Mouse (Mus musculus) hindbrain, postnatal 0 days (tissue): Measurements from ENCODE around the gene Atp5h. TPM values are rescaled to one million over a fixed set of nuclear protein-coding genes. Genes with fewer than 3 reads are reported as not detected.

Source experiments
- ATAC-seq: fragments of 200-750 bp; cut with Nextera tagmentation; 2 replicates; pipeline ENCODE4 v1.8.0; 2017; ENCODE audit warnings: mild to moderate bottlenecking, moderate TSS enrichment, moderate library complexity
- DNase-seq: peaks from one replicate; pipeline ENCODE4 v3.0.0-alpha.2; 2015; ENCODE audit warnings: low spot score
- H3K27ac ChIP-seq: fragments of 300-500 bp; sonication (generic); 2 replicates; pipeline ENCODE4 v1.5.1; 2014; ENCODE audit warnings: mild to moderate bottlenecking
- H3K27me3 ChIP-seq: fragments of 300-500 bp; sonication (generic); 2 replicates; pipeline ENCODE4 v1.6.1; 2014; ENCODE audit warnings: low read length, mixed read lengths; ENCODE audit not compliant: insufficient read depth
- H3K36me3 ChIP-seq: fragments of 300-500 bp; sonication (generic); 2 replicates; pipeline ENCODE4 v1.6.1; 2014; ENCODE audit warnings: low read length, mixed read lengths; ENCODE audit not compliant: insufficient read depth
- H3K4me1 ChIP-seq: fragments of 300-500 bp; sonication (generic); 2 replicates; pipeline ENCODE4 v1.6.1; 2014; ENCODE audit warnings: antibody characterized with exemption, low read length, mixed read lengths; ENCODE audit not compliant: insufficient read depth
- H3K4me2 ChIP-seq: fragments of 300-500 bp; sonication (generic); 2 replicates; pipeline ENCODE4 v1.6.1; 2014; ENCODE audit warnings: low read depth, mild to moderate bottlenecking, low read length, moderate library complexity, mixed read lengths
- H3K4me3 ChIP-seq: fragments of 300-500 bp; sonication (generic); 2 replicates; pipeline ENCODE4 v1.5.1; 2014; ENCODE audit warnings: low read length
- H3K9ac ChIP-seq: fragments of 300-500 bp; sonication (generic); replicated peaks from 2 replicates; pipeline ENCODE4 v1.6.1; 2014; ENCODE audit warnings: mild to moderate bottlenecking, low read length, moderate library complexity, mixed read lengths
- H3K9me3 ChIP-seq: fragments of 300-500 bp; sonication (generic); 2 replicates; pipeline ENCODE4 v1.6.1; 2016; ENCODE audit warnings: low read length, mixed read lengths
- CTCF ChIP-seq: IDR thresholded peaks from 2 replicates; pipeline ENCODE4 v1.5.1; 2016; ENCODE audit warnings: antibody characterized with exemption, control low read depth, low read depth
- WGBS: fragments of 180-500 bp; shearing (Covaris S2); extraction: QIAGEN DNeasy Blood & Tissue Kit; methylation state at CpG from one replicate; pipeline ENCODE4 v1.1.7; 2014; 5-methylcytosine and 5-hydroxymethylcytosine counted together
- polyA plus RNA-seq: library from polyadenylated mRNA; unstranded; fragments of >200 nt; fragmentation: Nextera tagmentation; extraction: Ambion mirVana; gene quantifications from 2 replicates; pipeline ENCODE4 v1.2.1, GENCODE M21; 2015
- total RNA-seq: library from RNA; depleted of rRNA; stranded (reverse); fragments of >200 nt; gene quantifications from 2 replicates; pipeline ENCODE4 v1.2.3, GENCODE M21; 2014

Atp5h gene
- total and polyA plus RNA-seq, 2 experiments from 2014 or later = 240 to 1,097 TPM

DNA sequence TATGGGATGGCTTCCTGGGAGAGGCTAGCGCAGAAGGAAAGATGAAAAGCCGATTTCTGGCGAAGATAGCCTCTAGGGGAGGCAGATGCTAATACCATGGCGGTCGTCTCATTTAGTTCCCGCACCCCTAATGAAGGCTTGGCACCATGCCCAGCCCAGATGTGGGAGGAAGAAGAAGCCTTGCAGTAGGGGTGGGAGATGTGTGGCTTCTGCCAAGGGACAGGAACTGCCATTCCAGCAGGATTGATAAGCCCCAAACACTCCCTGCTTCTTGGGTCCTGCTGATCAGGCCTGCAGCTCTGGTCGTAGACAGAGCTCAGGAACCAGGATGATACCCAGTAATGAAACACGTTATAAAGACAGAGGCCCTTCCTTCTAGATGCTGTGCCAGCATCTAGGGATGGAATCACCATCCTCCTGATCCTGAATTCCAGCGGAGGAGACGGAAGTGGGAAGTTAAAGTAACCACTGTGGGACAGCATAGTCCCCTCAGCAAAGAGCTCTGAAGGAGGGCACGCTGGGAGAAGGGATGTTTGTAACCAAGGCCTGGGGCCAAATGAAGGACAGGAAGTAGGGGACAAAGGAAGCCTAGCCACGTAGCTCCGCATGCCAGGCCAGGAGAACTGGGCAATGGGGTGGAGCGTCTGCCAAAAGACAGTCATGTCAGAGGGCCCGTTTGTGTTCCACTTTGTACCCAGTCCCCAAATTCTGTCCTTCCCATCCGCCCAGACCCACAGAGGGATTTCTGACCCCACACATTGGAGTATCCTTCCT is 35.9 kb downstream of the Atp5h start:
- peak; percentile 74 for DNase-seq
- Histone ChIP-seq H3K9me3 (no peaks in the 10 kb centered on the region), H3K9ac (peak overlapping the region; percentile 95; the same call in 1 of the 2 replicates), H3K4me3 (peak overlapping the region; percentile 96), H3K27ac (peak overlapping the region; percentile 94), H3K27me3 (no peaks in the 10 kb centered on the region), H3K4me1 (peaks cover 19% of the 10 kb centered on the region), H3K4me2 (peak overlapping the region; percentile 81), H3K36me3 (no peaks in the 10 kb centered on the region)
- TF ChIP-seq CTCF = peak; percentile 17; the same call in 1 of the 2 replicates
- 24% methylated on average over 16 of the region's 16 CpGs for WGBS
- no peak for ATAC-seq

DNA sequence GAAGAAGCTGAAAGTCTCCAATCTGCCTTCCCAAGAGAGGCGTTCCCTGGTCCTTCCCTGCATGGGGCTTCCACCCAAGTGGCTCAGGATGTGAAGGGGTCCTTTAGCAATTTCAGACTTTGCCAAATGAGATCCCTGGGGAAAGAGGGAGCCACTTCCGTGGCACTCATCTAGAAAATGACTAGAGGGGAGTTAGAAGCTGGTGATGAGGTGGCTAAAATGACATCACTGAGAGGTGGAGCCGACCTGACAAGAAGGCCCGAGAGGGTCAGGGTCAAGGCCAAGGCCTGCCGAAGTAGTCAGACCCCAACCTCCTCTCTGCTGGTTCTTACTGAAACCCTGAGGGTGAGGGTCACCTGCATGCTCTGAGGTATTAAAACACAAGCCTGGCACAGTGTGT is 36.9 kb downstream of the Atp5h start:
- H3K9me3 ChIP-seq = no peaks in the 10 kb centered on the region
- H3K4me2 ChIP-seq = peak overlapping the region; percentile 81
- H3K27ac ChIP-seq = peak overlapping the region; percentile 94; the same call in 1 of the 2 replicates
- H3K36me3 ChIP-seq = no peaks in the 10 kb centered on the region
- no peak for TF ChIP-seq CTCF
- H3K27me3 ChIP-seq = no peaks in the 10 kb centered on the region
- H3K9ac ChIP-seq = peak overlapping the region; percentile 95
- peaks cover 19% of the 10 kb centered on the region for H3K4me1 ChIP-seq
- peak overlapping the region; percentile 96 for H3K4me3 ChIP-seq
- WGBS = 13% methylated on average over 5 of the region's 5 CpGs
- DNase-seq (no peak), ATAC-seq (no peak)

DNA sequence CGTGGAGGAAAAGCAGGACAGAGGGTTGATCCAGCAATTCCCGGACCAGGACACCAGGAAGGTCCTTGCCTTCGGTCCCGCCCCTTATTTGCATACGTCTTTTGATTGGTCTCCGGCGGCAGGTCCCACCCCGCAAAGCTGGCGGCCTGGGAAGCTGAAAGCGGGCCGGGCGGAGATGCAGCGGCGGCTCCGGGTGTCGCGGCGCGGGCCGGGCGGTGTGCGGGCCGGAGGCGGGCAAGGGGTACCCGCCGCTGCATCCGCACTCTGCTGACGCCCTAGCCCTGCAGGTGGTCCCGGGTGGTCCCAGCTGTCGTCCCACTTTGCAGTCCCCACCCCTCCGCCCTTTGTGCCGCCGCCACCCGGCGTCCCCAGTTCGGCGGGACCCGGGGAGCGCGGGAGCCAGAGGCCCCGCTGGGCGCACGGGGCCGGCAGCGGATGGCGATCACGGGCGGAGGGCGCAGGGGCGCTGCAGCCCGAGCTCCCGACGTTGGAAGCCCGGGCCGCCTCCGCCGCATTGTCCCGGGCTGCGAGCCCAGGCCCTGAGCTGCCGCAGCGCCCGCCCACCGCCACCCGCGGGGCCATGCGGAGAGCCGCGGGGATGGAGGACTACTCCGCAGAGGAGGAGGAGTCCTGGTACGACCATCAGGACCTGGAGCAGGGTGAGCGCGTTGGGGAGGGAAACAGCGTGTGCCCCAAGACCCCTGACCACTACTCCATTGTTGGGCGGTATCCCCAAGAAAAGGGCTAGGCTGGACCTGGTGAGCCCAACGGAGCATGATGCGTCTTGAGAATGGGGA is 37.8 kb downstream of the Atp5h start, which contains the start of gene Cdr2l:
TSS of gene Cdr2l (plus strand) at position 174 of the 797 bp plus-strand sequence.
- peaks cover 19% of the 10 kb centered on the region for H3K4me1 ChIP-seq
- ATAC-seq = peak; percentile 88
- H3K27ac ChIP-seq = peak within 1 kb of the TSS; percentile 94
- peak; percentile 95 for DNase-seq
- H3K27me3 ChIP-seq = no peaks in the 10 kb centered on the region
- TF ChIP-seq CTCF = no peak
- H3K36me3 ChIP-seq = no peaks in the 10 kb centered on the region
- H3K9me3 ChIP-seq = no peaks in the 10 kb centered on the region
- peak within 1 kb of the TSS; percentile 81 for H3K4me2 ChIP-seq
- peak within 1 kb of the TSS; percentile 96 for H3K4me3 ChIP-seq
- WGBS = under 1% methylated on average over 74 of the region's 76 CpGs
- peak within 1 kb of the TSS; percentile 95 for H3K9ac ChIP-seq

DNA sequence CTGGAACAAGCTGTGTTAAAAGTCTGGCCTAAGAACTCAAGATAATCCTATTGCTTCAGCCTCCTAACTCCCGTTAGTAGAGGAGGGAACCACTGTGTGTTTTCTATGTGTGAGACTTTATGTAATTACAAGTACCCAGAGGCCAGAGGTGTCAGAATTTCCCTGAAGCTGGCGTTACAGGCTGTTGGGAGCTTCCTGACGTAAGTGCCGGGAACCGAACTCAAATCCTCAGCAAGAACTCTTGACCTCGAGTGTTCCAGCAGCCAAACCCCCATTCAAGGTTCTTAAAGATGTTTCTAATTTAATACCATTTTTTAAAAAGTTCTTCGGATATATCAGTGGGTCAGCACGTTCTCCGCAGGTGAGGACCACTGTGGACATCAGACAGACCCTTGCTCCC is 38.5 kb downstream of the Atp5h start:
- DNase-seq (no peak), ATAC-seq (no peak)
- Histone ChIP-seq H3K27ac (peak overlapping the region; percentile 94), H3K9me3 (no peaks in the 10 kb centered on the region), H3K27me3 (no peaks in the 10 kb centered on the region), H3K4me1 (peaks cover 19% of the 10 kb centered on the region), H3K4me3 (peak overlapping the region; percentile 96), H3K36me3 (no peaks in the 10 kb centered on the region), H3K4me2 (peak overlapping the region; percentile 81), H3K9ac (peak overlapping the region; percentile 95; the same call in 1 of the 2 replicates)
- WGBS = 18% methylated on average over 9 of the region's 9 CpGs
- no peak for TF ChIP-seq CTCF

DNA sequence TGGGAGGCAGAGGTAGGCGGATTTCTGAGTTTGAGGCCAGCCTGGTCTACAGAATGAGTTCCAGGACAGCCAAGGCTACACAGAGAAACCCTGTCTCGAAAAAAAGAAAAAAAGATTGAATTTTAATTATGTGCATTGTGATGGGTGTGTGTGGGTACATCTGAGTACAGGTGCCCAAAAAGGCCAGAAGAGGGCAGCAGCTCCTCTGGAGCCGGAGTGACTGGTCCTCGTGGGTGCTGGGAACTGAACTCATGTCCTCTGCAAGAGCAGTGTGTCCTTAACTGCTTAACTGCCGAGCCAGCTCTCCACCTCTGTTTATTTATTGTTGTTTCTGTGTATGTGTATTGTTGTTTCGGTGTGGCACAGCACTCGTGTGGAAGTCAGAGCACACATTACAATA is 41.9 kb downstream of the Atp5h start:
- DNase-seq = no peak
- no peak for TF ChIP-seq CTCF
- Histone ChIP-seq H3K27me3 (no peaks in the 10 kb centered on the region), H3K4me2 (no peak overlapping the region), H3K9ac (no peak overlapping the region), H3K4me1 (peaks cover 12% of the 10 kb centered on the region), H3K9me3 (no peaks in the 10 kb centered on the region), H3K27ac (no peak overlapping the region), H3K4me3 (no peak overlapping the region), H3K36me3 (no peaks in the 10 kb centered on the region)
- WGBS = 86% methylated on average over 7 of the region's 7 CpGs
- ATAC-seq = no peak

DNA sequence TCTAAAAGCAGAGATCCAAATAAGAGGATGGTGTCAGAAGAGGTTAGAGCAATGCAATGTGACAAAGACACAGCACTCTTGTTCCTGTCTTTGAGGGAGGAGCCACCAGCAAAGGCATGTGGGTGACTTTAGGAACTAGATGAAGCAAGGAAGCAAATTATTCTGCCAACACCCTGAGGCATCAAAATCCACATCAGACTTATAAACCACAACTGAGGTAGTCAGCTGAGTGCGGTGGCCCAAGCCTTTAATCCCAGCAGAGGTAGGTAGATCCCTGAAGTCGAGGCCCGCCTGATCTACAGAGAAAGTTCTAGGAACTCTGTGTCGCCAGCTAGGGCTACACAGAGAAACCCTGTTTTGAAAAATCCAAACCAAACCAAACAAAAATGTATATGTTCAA is 42.5 kb downstream of the Atp5h start:
- Histone ChIP-seq H3K27me3 (no peaks in the 10 kb centered on the region), H3K4me2 (no peak overlapping the region), H3K27ac (no peak overlapping the region), H3K36me3 (no peaks in the 10 kb centered on the region), H3K4me3 (no peak overlapping the region), H3K9me3 (no peaks in the 10 kb centered on the region), H3K9ac (no peak overlapping the region), H3K4me1 (peaks cover 10% of the 10 kb centered on the region)
- TF ChIP-seq CTCF = no peak
- WGBS = 85% methylated on average over 4 of the region's 4 CpGs
- ATAC-seq = no peak
- no peak for DNase-seq
